Mouse (Mus musculus) right cerebral cortex, postnatal 36 days (tissue): ENCODE results near the gene Znrf2.

Source experiments
- DNase-seq, 2 experiments: peaks; one replicate each; pipeline ENCODE4 v3.0.0; 2022; ENCODE audit warnings: low spot score in 2 of 2, mixed read lengths in 1 of 2

The Znrf2 gene

GRCm38 (mm10) chr6:54816388-54817065, at the start of gene Znrf2:
TSS of gene Znrf2 (plus strand) at chr6:54816916.
- DNase-seq, result peak; percentile 91 to 93

DNA sequence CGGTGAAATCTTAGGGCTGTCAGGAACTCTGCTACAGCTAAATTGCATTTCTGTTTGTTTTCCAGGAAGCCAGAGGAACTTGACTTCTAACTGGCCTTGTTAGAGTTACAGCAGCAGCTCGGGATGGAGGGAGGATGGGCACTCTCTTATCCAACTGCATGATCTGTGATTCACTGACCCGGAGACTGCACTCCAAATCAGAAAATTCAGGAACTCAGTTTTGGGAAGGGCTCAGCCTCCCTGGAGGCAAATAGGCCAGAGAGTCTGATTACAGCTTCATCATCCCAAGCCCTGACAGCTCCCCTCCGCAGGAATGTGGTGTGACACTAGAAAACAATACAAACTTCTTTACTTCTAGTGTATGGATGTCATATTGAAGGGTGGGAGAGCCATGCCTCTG, 49.0 kb upstream of the Znrf2 start:
- DNase-seq, result no peak

DNA sequence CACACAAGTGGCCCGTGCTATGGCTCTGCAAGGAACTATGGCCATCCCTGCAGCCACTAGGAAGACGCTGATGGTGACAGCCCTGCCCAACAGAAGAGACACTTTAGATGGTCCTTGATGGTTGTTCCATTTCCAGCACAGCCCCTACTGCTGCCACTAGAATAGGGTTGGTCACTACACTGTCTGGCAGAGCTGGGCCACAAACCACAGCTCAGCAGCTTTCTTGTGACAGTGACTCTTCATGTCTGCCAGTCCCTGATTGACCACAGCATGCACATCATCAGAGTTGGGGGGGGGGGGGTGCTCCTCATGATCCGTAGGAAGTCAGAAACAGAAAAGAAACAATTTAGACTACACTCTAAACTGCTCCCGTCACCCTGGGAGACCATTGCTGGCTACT, 46.0 kb upstream of the Znrf2 start:
- no peak for DNase-seq

GRCm38 (mm10) chr6:54771171-54771570, 45.5 kb upstream of the Znrf2 start:
- no peak for DNase-seq

GRCm38 (mm10) chr6:54772078-54772477, 44.6 kb upstream of the Znrf2 start:
- DNase-seq, result no peak

DNA sequence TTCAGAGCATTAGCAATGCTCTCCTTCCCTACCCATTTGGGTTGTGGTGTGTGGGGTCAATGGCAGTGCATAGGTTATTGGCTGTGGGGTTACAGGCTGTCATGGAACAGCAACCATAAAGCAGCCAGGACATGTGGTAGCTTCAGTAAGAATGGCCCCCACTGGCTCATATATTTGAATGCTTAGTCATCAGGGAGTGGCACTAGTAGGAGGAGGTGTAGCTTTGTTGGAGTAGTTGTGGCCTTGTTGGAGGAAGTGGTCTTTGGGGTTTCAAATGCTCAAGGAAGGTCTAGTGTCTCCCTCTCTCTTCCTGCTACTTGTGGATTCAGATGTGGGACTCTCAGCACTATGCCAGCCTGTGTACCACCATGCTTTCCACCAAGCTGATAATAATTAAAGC, 41.0 kb upstream of the Znrf2 start:
- DNase-seq, result no peak

- no peak for DNase-seq
These were observed 39.1 kb upstream of the Znrf2 start for GRCm38 (mm10) chr6:54777661-54778060.

- DNase-seq, result no peak
These were observed 36.7 kb upstream of the Znrf2 start for GRCm38 (mm10) chr6:54779968-54780367.

GRCm38 (mm10) chr6:54780569-54781304, 36.0 kb upstream of the Znrf2 start:
- DNase-seq, result no peak

- DNase-seq, result no peak
These were observed 34.8 kb upstream of the Znrf2 start for GRCm38 (mm10) chr6:54781881-54782280.

- peak; percentile 82 to 83 for DNase-seq
These were observed 31.5 kb upstream of the Znrf2 start for GRCm38 (mm10) chr6:54785098-54785730.

DNA sequence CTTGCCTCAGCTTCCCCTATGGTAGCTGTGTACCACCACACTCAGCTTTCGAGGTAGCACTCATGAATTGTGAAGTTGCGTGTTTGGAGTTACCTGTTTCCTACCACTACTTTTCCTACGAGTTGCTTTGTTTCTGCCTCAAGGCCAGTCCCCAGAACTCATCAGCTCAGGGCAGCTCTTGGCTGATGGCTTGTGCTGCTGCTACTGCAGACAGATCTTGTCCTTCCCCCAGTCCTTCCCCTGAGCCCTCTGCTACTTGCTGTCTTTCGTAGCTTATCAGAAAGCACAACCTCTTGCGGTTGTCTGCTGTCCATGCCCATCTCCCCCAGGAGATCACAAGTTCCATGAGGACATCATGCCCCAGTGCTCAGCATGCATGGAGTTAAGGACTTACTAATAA, 29.9 kb upstream of the Znrf2 start:
- DNase-seq, result no peak

DNA sequence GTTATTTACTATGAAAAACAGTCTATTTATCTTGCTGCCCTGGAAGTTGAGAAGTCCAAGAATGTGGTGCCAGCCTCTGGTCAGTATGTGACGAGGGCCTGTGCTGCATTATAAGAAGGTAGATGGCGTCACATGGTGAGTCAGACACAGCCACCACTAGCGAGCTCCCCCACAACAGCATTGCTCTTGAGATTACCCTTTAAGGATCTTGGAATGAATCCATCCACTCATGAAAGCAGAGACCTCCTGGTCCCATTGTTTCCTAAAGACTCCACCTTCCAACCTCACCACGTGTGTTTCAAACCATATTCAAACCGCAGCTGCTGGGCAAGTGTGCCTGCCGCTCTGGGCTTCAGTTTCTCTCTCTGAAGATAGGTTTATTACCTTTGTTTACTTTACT, 28.2 kb upstream of the Znrf2 start:
- no peak for DNase-seq

DNA sequence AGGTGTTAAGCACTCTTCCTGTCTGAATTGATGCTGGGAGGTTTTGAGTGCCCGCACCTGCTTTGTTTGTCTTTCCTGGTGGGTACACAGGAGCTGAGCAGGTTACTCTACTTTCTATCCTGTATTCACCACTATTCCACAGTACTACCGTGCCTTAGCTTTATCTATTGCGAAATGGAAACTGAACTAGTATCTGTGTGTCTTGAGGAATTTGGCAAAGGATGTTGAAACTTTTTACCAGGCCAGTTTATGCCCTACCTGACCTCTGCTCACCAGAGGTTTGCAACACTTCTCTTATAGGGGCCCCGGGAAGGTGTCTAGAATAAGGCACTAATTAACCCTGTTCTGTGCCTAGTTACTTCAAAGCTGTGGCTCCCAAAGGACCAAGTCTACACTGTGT, 27.6 kb upstream of the Znrf2 start:
- DNase-seq, result no peak

- no peak for DNase-seq
These were observed 26.6 kb upstream of the Znrf2 start for GRCm38 (mm10) chr6:54790071-54790470.

DNA sequence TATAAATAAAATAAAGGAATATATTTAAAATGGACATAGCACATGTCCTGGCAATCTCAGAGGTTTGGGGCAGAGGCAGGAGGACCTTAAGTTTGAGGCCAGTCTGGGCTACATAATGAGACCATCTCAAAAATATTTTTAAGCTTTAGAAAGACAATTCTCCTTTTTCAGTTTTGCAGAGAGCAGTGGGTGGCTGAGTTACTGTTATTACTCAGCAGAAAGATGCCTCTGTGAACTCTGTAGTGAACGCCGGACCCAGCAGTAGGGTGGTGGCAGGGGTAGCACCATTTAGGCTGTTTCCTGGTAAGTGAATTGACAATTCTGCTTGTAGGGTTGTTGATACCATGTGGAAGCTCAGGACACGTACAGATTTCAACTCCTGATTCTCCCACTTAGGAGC, 22.9 kb upstream of the Znrf2 start:
- DNase-seq, result no peak

DNA sequence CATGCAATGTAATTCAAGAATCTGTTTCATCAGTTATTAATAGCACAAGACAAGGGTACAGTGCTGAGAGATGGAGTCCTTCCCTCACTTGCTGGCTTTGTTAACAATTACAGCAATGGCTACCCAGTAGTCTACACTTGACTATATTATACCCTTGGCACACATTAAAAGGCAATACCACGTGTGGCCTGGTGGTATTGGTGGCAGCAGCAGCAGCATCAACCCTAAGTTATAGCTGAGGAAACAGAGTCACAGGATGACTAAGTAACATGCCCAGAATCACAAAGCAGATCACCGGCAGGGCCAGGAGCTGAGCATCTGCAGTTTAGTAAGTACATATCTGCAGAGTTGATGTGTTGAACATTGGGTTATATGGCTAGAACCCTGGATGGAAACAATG, 22.3 kb upstream of the Znrf2 start:
- no peak for DNase-seq

GRCm38 (mm10) chr6:54794991-54795390, 21.7 kb upstream of the Znrf2 start:
- DNase-seq, result no peak

GRCm38 (mm10) chr6:54795971-54796370, 20.7 kb upstream of the Znrf2 start:
- no peak for DNase-seq

- DNase-seq, result no peak
These were observed 14.4 kb upstream of the Znrf2 start for GRCm38 (mm10) chr6:54802348-54802747.

DNA sequence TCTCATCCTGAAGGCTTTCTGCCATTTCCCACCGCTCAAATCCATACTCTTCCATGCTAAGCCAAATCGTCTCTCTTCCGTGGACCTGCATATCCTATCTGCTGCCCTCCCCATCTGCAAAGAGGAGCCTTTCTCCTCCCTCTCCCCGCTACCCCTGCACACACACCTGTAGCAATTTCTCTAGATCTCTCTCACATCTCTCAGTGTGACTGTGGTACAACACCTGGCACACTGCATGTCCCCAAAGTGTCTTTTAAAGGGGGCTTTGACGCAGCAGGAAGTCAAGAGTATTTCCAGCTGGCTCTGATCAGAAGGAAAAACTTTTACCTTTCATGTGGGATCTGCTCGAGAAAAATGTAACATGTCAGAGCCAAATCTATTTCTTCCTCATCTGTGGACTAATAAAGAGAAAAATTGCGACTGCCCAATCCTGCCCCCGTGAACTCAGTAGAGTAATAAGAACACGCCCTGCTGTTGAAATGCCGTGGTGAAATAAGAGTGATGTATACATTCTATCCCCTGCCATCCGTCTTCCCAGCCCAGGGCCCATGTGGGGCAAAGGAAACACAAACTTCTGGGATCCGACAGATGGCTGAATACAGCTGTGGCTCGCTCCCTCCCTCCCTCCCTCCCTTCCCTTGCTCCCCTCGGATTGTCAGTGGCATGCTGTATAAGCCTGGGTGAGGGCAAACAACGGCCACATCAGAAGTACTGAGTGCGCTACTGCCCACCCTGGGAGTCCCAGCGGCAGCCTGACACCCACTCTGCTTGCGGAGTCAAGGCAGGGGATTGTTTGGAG, 12.5 kb upstream of the Znrf2 start:
- no peak for DNase-seq

DNA sequence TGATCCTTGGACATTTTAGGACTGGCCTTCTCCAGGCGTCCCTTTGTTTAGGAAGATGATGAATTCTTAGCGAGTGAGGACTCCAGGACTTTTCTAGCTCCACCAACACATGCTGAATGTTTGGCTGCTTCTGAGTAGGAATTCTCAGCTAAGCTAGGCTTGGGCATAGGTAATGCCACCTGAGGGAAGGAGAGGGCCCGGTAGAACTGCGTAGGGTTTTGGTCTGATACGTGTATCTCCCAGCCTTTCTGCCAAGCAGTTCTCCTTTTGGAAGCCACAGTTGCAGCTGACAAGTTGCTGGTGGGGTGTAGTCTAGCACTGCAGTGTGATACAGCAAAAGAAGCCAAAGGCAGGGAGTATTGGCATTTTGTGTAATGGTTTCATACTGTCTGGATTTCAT, 10.9 kb upstream of the Znrf2 start:
- no peak for DNase-seq
